Mouse (Mus musculus) kidney, adult 2 months (tissue): ENCODE data around the gene Sla2. TPM values are rescaled to one million over a fixed set of nuclear protein-coding genes. Genes with fewer than 3 reads are reported as not detected.

ENCODE experiments used
- DNase-seq: peaks from one replicate; pipeline ENCODE4 v3.0.0; 2021
- H3K27ac ChIP-seq: fragments of 200-500 bp; 2 replicates; pipeline ENCODE4 v1.5.1; 2012; ENCODE audit warnings: low read depth, low read length, control low read depth, inconsistent platforms; ENCODE audit not compliant: insufficient read depth
- H3K27me3 ChIP-seq: fragments of 200-500 bp; replicated peaks from 2 replicates; pipeline ENCODE4 v1.6.1; 2012; ENCODE audit warnings: mild to moderate bottlenecking, moderate library complexity, low read length, inconsistent platforms; ENCODE audit not compliant: control insufficient read depth, insufficient read depth
- H3K36me3 ChIP-seq: fragments of 200-500 bp; 2 replicates; pipeline ENCODE4 v1.6.1; 2012; ENCODE audit warnings: mild to moderate bottlenecking, moderate library complexity, low read length, inconsistent platforms; ENCODE audit not compliant: control insufficient read depth, insufficient read depth
- H3K4me1 ChIP-seq: fragments of 200-500 bp; 2 replicates; pipeline ENCODE4 v1.6.1; 2011; ENCODE audit warnings: low read length; ENCODE audit not compliant: control insufficient read depth, insufficient read depth
- H3K4me3 ChIP-seq: fragments of 200-500 bp; 2 replicates; pipeline ENCODE4 v1.5.1; 2011; ENCODE audit warnings: mild to moderate bottlenecking, low read depth, low read length, control low read depth; ENCODE audit not compliant: insufficient read depth
- CTCF ChIP-seq: fragments of 200-500 bp; conservative IDR thresholded peaks from 2 replicates; pipeline ENCODE4 v1.5.1; 2011; ENCODE audit warnings: low read depth, mild to moderate bottlenecking, control low read depth, low read length, moderate library complexity, mixed read lengths; ENCODE audit not compliant: insufficient read depth, insufficient read length
- POLR2A ChIP-seq: fragments of 200-500 bp; IDR thresholded peaks from one replicate; pipeline ENCODE4 v1.6.1; 2011; ENCODE audit warnings: low read depth, low read length, control low read depth
- WGBS: fragments of 180-500 bp; shearing (Covaris S2); methylation state at CpG from one replicate; pipeline ENCODE4 v1.1.7; 2018; 5-methylcytosine and 5-hydroxymethylcytosine counted together
- polyA plus RNA-seq: library from polyadenylated mRNA; depleted of rRNA; stranded (reverse); fragments of >200 nt; gene quantifications from 2 replicates; pipeline ENCODE4 v1.2.3, GENCODE M21; 2012

Gene Sla2
- polyA plus RNA-seq, 1 experiment: 0.67 TPM

- H3K4me3 ChIP-seq: no peak overlapping the region
- WGBS: 66% methylated on average over 6 of the region's 6 CpGs
- no peaks in the 10 kb centered on the region for H3K36me3 ChIP-seq
Measured at GRCm38 (mm10) chr2:156847653-156848052, 39.3 kb downstream of the Sla2 start.

GRCm38 (mm10) chr2:156844715-156845114 is 42.3 kb downstream of the Sla2 start:
- Histone ChIP-seq H3K4me1 (peaks cover 6% of the 10 kb centered on the region; the same call in 1 of the 2 replicates), H3K27ac (no peak overlapping the region), H3K27me3 (no peaks in the 10 kb centered on the region), H3K36me3 (no peaks in the 10 kb centered on the region), H3K4me3 (no peak overlapping the region)
- TF ChIP-seq POLR2A (no peak), CTCF (no peak)
- 54% methylated on average over 10 of the region's 10 CpGs for WGBS
- DNase-seq: no peak

More at GRCm38 (mm10) chr2:156847653-156848052, 39.3 kb downstream of the Sla2 start:
- no peaks in the 10 kb centered on the region; the same call in 1 of the 2 replicates for H3K4me1 ChIP-seq
- no peaks in the 10 kb centered on the region for H3K27me3 ChIP-seq
- H3K27ac ChIP-seq: no peak overlapping the region
- DNase-seq: no peak
- no peak for TF ChIP-seq POLR2A
- no peak for TF ChIP-seq CTCF

GRCm38 (mm10) chr2:156843331-156843730 is 43.7 kb downstream of the Sla2 start:
- Histone ChIP-seq H3K27me3 (no peaks in the 10 kb centered on the region), H3K4me3 (no peak overlapping the region), H3K27ac (no peak overlapping the region), H3K4me1 (peaks cover 6% of the 10 kb centered on the region; the same call in 1 of the 2 replicates), H3K36me3 (no peaks in the 10 kb centered on the region)
- 77% methylated on average over 10 of the region's 10 CpGs for WGBS
- TF ChIP-seq POLR2A: no peak
- TF ChIP-seq CTCF: no peak
- no peak for DNase-seq

GRCm38 (mm10) chr2:156842711-156843110 is 44.3 kb downstream of the Sla2 start:
- H3K4me1 ChIP-seq: 0 out of 2 replicates have a peak, but pooled peaks cover 6% of the 10 kb centered on the region
- no peak for DNase-seq
- no peak for TF ChIP-seq POLR2A
- TF ChIP-seq CTCF: no peak
- no peaks in the 10 kb centered on the region for H3K27me3 ChIP-seq
- no peaks in the 10 kb centered on the region for H3K36me3 ChIP-seq
- no peak overlapping the region for H3K27ac ChIP-seq
- H3K4me3 ChIP-seq: no peak overlapping the region
- WGBS: 63% methylated on average over 11 of the region's 11 CpGs

- H3K27me3 ChIP-seq: no peaks in the 10 kb centered on the region
- TF ChIP-seq CTCF (no peak), POLR2A (no peak)
- 22% methylated on average over 20 of the region's 20 CpGs for WGBS
- H3K36me3 ChIP-seq: no peaks in the 10 kb centered on the region
- H3K4me3 ChIP-seq: no peak overlapping the region
- DNase-seq: peak; percentile 63
- no peak overlapping the region for H3K27ac ChIP-seq
- 0 out of 2 replicates have a peak, but pooled peaks cover 6% of the 10 kb centered on the region for H3K4me1 ChIP-seq
Measured at GRCm38 (mm10) chr2:156841841-156842706, 44.9 kb downstream of the Sla2 start.

GRCm38 (mm10) chr2:156841028-156841840 is 45.8 kb downstream of the Sla2 start:
- 0 out of 2 replicates have a peak, but pooled peaks cover 6% of the 10 kb centered on the region for H3K4me1 ChIP-seq
- peak overlapping the region; percentile 61 for H3K4me3 ChIP-seq
- H3K36me3 ChIP-seq: no peaks in the 10 kb centered on the region
- H3K27me3 ChIP-seq: no peaks in the 10 kb centered on the region
- TF ChIP-seq CTCF (no peak), POLR2A (no peak)
- WGBS: 1% methylated on average over 42 of the region's 42 CpGs
- peak; percentile 54 for DNase-seq
- H3K27ac ChIP-seq: no peak overlapping the region
